Mouse (Mus musculus) cerebellum, adult (tissue): ENCODE data around the gene Adora1.

Source experiments
- ATAC-seq: cut with Nextera tagmentation; 2 replicates; pipeline ENCODE4 v1.9.2; 2017; ENCODE audit warnings: mild to moderate bottlenecking, moderate library complexity, mixed read lengths; ENCODE audit not compliant: insufficient number of reproducible peaks, low FRiP score, low TSS enrichment

The Adora1 gene

DNA sequence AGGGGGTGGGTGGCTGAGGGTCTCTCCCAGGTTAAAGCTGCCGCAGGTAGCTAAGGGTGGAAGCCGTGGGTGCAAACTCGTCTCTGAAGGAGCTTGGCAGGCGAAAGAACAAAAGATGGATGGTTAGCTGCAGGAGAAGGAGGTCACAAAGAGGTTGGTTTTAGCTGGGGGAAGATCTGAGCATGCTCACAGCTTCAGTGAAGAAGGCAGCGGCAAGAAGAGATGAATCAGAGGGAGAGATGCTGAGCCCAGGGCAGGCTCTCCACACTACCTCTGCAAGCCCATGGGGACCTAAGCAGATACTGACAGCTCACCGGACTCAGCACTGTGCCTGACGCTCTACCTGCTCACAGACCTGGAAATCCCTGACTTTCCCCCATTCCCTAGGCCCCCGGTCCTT lies 6.1 kb upstream of the Adora1 start:
- ATAC-seq: no peak

DNA sequence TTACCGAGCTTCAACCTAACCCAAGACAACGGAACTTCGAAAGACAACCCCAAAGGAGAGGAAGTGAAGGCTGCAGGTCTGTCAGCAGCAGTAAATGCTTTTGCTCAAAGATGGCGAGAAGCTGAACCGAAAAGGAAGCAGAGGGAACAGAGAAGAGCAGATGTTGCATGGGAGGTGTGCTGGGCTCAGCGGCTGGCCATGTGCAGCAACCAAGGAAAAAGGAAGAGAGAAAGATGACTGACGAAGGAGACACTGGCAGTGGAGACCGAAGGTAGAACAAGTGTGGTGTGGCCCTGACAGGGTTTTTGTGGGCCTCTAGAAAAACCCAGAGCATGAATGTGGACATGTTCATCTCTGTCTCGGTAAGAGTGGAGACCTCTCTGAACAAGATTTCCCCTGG lies 5.5 kb upstream of the Adora1 start:
- no peak for ATAC-seq

- no peak for ATAC-seq
Measured at GRCm38 (mm10) chr1:134237438-134237837, 2.2 kb upstream of the Adora1 start.

DNA sequence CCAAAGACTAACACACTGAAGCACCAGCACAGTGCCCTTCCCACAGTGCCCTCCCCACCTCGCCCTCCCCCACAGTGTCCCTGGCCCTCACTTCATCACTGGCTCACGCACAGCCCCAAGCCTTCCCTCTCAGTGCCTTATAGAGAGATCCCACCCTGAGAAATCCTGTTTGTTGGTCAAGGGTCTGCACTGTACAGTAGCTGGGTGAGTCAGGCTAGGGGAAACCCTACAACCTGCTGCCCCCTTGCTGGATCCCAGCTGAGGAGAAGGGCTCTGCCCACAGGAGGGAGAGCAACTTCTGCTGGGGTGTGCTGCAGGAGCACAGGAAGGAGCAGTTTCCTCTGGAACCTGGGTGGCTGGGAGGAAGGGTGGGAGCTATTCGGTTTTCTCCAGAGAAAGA lies 911 bp upstream of the Adora1 start:
- no peak for ATAC-seq

- peak; percentile 59 for ATAC-seq
Measured at GRCm38 (mm10) chr1:134234455-134235390, 508 bp downstream of the Adora1 start.

GRCm38 (mm10) chr1:134233681-134234454 lies 1.4 kb downstream of the Adora1 start:
- peak; percentile 12 for ATAC-seq

DNA sequence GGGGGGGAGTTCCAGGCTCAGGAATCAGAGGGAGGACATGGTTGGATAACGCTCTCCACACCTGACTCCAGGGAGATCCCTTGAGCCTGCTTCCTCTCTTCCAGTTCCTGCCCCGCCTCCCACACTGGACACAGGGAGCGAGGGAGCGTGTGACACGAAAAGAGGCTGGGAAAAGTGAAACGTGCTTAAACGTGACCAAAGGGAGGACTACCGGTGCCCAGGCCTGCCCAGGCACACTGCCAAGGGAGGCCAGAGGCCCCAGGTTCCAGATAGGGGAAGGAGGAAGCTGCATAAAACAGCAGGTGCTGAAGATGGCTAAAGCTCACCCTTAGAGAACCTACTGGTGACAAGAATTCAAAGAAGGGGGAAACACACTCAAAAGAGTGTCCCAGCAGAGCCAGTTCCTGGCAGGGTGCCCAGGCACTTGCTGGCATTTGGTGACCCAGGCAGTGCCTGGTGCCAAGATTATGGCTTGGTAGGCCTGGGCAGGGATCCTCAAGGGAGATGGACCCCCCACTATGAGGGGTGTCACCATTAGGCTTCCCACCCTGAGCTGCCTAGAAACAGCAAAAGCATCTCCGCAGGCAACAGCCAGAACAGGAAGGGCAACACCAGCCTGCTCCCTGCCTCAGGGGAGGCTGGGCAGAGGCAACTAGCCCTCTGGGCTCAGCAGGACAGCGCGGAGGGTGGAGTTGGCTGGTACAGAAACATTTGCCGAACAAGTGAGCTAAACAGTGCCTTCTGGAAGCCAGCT lies 2.3 kb downstream of the Adora1 start:
- peak; percentile 7; the same call in 1 of the 2 replicates for ATAC-seq

DNA sequence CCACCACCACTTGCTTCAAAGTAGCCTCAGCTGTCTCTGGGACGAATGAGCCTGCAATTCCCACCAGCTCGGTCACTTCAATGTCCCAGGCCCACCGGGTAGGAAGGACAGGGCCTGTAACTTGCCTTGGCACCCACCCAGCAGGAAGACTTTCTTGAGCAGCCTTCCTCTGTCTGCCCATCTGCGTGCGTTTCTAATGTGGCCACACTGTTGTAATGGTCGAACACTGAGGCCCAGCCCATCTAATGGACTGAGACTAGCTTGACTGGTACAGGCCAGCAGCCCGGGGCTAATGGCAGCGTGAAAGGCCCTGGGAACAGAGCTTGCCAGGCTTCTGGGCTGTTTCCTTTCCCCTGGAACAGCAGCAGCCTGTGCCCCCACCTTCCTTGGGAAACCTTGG lies 2.9 kb downstream of the Adora1 start:
- ATAC-seq: no peak

GRCm38 (mm10) chr1:134231681-134232080 lies 3.5 kb downstream of the Adora1 start:
- no peak for ATAC-seq

GRCm38 (mm10) chr1:134231270-134231669 lies 4.0 kb downstream of the Adora1 start:
- ATAC-seq: no peak

DNA sequence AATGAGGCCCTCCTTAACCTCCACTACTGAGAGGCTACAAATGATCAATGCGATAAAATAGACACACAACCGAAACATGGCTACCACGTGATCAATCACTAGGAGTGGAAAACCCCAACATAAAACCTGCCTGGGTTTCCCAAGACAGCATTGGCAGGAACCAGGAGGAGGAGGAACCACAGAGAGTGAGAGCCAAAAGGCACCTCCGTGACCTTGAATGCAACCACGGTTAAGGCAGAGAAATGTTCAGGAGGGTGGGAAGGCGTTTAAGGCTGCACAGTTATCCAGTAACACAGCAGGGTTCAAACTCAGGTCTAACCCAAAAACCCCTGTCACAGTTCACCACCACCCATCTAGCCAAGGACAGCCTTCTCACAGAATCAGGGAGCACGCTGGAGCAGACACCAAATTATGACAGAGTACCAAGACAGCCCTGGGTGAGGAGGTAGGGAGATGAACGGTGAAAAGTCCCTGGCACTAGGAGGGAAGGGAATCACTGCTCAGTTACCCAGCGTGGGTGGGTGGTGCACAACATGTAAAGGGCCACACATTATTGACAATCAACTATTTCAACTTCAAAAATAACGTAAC lies 4.5 kb downstream of the Adora1 start:
- ATAC-seq: no peak

- no peak for ATAC-seq
Measured at GRCm38 (mm10) chr1:134229806-134230575, 5.2 kb downstream of the Adora1 start.

- ATAC-seq: no peak
Measured at GRCm38 (mm10) chr1:134226739-134227138, 8.5 kb downstream of the Adora1 start.

DNA sequence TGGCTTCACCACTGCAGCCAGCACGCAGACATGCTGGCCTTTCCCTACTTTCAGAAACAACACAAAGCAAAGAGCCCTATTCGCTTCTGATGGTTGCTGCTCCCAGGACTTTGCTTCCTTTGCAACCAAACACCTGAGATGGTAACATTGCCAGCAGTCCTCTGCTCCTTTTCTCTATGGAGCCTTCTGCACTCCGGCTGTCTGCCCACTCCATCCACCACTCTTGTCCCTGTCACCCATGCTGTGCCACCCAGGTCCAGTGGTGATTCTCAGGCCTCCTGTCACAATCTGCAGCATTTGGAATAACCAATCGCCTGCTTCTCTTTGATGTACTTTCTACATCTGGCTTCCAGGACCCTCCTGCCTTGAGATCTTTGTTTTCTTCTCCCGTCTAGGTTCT lies 9.9 kb downstream of the Adora1 start:
- ATAC-seq: no peak

DNA sequence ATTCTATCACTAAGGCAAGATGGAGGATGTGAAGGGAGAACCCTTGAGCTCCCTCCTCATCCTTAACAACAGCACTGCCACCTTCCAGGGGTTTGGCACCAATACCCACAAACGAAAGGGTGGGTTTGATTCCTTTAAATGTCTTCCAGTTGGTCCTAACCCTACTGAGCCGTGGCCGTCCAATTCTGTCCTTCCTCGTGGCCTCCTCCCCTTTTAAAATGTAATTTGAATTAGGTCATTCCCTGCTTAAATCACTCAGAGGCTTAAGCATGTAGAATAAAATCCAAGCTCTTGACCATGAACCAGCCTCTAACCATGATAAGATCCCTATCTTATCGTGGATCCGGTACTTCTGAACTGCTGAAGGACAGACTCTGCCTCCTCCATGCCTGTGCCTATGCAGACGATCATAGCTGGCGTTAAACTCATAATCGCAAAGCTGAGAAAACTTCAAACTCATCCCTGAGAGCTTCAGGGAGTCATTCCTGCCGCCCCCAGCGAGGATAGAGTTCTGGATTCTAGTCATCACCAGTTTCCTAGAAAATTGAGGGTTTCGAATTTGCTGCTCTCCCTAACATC lies 10.5 kb downstream of the Adora1 start:
- ATAC-seq: no peak

DNA sequence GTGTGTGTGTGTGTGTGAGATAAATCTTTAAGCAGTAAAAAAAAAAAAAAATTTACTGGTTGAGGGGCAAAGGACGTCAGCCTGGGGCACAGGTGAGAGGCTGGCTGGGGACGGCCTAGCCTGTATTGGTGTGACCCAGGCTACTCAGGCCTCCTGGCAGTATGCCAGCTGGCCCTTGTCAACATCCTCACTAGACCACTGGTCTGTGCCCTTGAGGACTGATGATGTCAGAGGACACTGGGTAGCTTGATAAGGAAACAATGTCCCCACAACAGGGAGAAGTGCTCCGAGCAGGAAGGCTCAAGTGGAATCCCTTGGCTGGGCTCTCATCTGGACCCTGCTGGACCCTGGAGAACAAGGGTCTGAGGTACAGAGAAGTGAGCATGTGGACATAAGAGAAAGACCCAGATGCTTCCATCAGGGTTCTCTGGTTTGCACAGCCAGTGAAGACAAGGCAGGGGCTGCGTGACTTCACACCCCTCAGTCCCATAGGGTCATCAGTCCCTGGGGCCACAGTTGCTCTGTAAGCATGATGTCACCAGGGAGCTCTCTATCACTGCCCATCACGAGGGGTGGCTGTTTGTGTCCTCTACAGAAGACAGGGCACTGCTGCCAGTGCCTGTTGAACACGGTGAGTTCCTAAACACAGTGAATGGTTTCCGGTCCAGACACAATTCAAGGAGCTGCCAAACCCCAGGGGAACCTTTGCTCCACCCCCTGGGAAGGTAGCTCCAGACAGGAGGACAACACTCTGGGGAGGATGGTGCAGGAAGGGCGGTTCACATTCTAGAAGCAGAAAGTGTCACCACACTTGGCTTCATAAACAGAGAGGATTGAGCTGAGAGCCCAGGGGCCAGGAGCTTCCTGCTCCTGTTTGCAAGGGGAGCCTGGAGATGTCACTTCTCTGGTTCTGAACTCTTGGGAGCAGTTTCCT lies 12.8 kb downstream of the Adora1 start:
- no peak for ATAC-seq

DNA sequence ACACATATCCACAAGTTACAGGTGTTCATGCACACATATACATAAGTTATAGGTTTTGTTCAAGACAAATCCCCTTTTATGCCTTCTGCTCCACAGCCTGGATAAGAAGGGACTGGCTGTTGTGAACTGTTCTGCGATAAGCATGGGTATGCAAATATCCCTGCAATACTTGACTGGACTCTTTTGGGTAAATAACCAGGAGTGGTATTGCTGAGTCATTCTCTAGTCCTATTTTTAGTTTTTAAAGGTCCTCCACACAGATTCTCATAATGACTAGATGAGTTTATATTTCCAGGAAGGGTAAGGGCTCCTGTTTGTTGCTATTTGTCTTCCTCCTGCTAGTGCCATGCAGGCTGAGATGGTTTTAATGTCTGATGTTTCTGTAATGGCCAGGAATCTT lies 14.1 kb downstream of the Adora1 start:
- no peak for ATAC-seq

DNA sequence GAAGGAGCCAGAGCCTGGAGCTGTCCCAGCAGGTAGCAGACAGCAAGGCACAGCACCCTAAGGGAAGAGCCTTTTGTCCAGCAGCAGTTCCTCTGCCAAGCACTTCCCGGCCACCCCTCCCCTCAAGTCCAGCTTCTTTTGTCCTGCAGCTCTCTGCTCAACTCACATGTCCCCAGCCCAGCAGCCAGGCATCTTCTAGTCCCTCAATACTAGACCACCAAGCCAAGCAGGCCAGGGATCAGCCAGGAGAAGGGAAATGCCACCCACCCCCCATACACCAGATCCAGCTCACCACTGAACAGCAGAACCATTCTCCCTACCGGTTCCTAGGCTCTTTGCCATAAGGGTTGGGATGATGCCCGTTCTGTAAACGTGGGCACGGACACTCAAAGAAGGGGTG lies 15.6 kb downstream of the Adora1 start:
- no peak for ATAC-seq
